Mouse (Mus musculus) kidney, adult 9 months (tissue): ENCODE measurements at regions not wholly inside any gene's neighbourhood (a gene's known extent, or its start where the extent isn't known, plus 50 kb on each side); places are given as distances from the start of the nearest gene placed in this dataset.
A peak's percentile ranks its signal among the peaks of the same experiment; 100 is the strongest.

Source experiments
- DNase-seq: peaks from one replicate; pipeline ENCODE4 v3.0.0; 2022

GRCm38 (mm10) chrX:126899594-126899993, 83.9 kb upstream of the 4932411N23Rik start:
- peak; percentile 0 for DNase-seq
